Mouse (Mus musculus): Measurements from ENCODE around the gene Gm973. TPM values are rescaled to one million over a fixed set of nuclear protein-coding genes. Genes with fewer than 3 reads are reported as not detected.

Gm973 gene
- polyA plus RNA-seq, 1 experiment = not detected

DNA sequence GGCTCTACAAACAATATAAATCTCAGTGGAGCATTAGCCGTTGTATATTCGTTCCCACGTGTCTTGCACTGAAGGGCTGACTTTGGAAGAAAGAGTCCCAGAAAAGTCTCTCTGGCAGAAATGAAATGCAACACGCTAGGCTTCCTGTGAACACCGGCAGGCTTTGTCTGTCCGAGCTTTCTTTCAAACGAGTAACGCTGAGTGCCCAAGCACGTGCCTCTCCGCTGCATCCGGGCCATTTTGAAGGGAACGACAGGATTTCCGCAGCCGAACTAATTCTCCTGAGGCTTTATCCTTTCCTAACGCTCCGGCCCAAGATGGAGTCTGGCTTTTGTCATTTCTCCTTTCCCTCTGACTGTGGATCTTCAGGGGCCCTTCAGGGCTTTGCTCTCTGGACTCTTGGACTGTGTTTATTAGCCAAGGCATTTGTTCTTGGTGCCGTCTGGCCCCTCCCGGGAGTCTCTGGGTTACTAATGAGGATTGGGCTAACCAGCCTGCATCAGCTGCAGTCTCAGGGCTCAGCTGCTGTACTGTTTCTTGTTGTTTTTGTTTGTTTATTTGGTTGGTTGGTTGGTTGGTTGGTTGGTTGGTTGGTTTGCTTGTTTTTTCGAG, 24.6 kb downstream of the Gm973 start:
- TF ChIP-seq CEBPB (IDR thresholded peaks at IDR 0.05; ENCODE audit: low read depth) = no peak
- no peak for TF ChIP-seq USF1 (IDR thresholded peaks at IDR 0.05; ENCODE audit: low read depth)
- TF ChIP-seq FOSL1 (IDR thresholded peaks at IDR 0.05; ENCODE audit: insufficient read depth, low read length, poor library complexity, severe bottlenecking) = no peak
- no peak for TF ChIP-seq MYOD1 (IDR thresholded peaks at IDR 0.05; ENCODE audit: control insufficient read depth, insufficient read length, low read depth)
- no peak for TF ChIP-seq CTCF (IDR thresholded peaks at IDR 0.05; ENCODE audit: control insufficient read depth, insufficient read depth, insufficient read length)
- no peak for TF ChIP-seq MAX (IDR thresholded peaks at IDR 0.05)
- TF ChIP-seq MYOG (IDR thresholded peaks at IDR 0.05; ENCODE audit: control insufficient read depth, extremely low read depth, insufficient read length) = no peak

GRCm38 (mm10) chr1:59541271-59542020, 25.4 kb downstream of the Gm973 start:
- Histone ChIP-seq H3ac (ENCODE audit: control insufficient read depth, insufficient read length, low read depth) (no peak overlapping the region), H3K36me3 (ENCODE audit: control insufficient read depth, insufficient read depth) (no peaks in the 10 kb centered on the region), H3K79me3 (ENCODE audit: low read depth) (no peaks in the 10 kb centered on the region), H3K4me3 (ENCODE audit: insufficient read depth, poor library complexity, severe bottlenecking) (no peak overlapping the region), H3K79me2 (ENCODE audit: control insufficient read depth, insufficient read depth) (no peaks in the 10 kb centered on the region), H3K27me3 (ENCODE audit: control insufficient read depth, insufficient read depth, insufficient read length) (no peaks in the 10 kb centered on the region)
- TF ChIP-seq FOSL1 (IDR thresholded peaks at IDR 0.05; ENCODE audit: insufficient read depth, low read length, poor library complexity, severe bottlenecking) = no peak
- no peak for TF ChIP-seq MYOD1 (IDR thresholded peaks at IDR 0.05; ENCODE audit: control insufficient read depth, insufficient read length, low read depth)
- no peak for TF ChIP-seq CEBPB (IDR thresholded peaks at IDR 0.05; ENCODE audit: low read depth)
- no peak for TF ChIP-seq MYOG (IDR thresholded peaks at IDR 0.05; ENCODE audit: control insufficient read depth, extremely low read depth, insufficient read length)
- TF ChIP-seq MAX (IDR thresholded peaks at IDR 0.05) = no peak
- TF ChIP-seq USF1 (IDR thresholded peaks at IDR 0.05; ENCODE audit: low read depth) = no peak
- no peak for TF ChIP-seq CTCF (IDR thresholded peaks at IDR 0.05; ENCODE audit: control insufficient read depth, insufficient read depth, insufficient read length)

More for the DNA sequence above, 24.6 kb downstream of the Gm973 start:
- Histone ChIP-seq H3K27me3 (ENCODE audit: control insufficient read depth, insufficient read depth, insufficient read length) (no peaks in the 10 kb centered on the region), H3ac (ENCODE audit: control insufficient read depth, insufficient read length, low read depth) (no peak overlapping the region), H3K79me3 (ENCODE audit: low read depth) (no peaks in the 10 kb centered on the region), H3K79me2 (ENCODE audit: control insufficient read depth, insufficient read depth) (no peaks in the 10 kb centered on the region), H3K36me3 (ENCODE audit: control insufficient read depth, insufficient read depth) (no peaks in the 10 kb centered on the region), H3K4me3 (ENCODE audit: insufficient read depth, poor library complexity, severe bottlenecking) (no peak overlapping the region)

DNA sequence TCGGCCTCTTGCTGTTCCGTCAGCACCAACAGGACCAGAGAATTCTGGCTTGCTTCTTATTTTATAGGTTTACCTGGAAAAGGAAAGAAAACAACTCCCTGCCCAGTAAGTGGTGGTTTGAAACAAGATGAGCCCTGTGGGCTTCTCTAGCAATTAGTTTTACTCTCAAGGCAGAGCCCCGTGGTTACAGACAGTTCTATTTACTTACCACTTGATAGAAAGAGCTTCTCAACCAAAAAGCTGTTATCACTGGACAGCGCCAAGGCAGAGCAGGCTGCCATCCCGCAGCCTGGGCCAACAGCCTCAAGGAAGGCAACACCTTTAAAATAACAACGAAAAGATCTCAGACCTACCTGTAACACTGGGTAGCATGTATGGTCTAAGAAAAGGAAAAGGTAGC, 26.2 kb downstream of the Gm973 start:
- Histone ChIP-seq H3K79me3 (ENCODE audit: low read depth) (no peaks in the 10 kb centered on the region), H3ac (ENCODE audit: control insufficient read depth, insufficient read length, low read depth) (no peak overlapping the region), H3K36me3 (ENCODE audit: control insufficient read depth, insufficient read depth) (no peaks in the 10 kb centered on the region), H3K79me2 (ENCODE audit: control insufficient read depth, insufficient read depth) (no peaks in the 10 kb centered on the region), H3K27me3 (ENCODE audit: control insufficient read depth, insufficient read depth, insufficient read length) (no peaks in the 10 kb centered on the region), H3K4me3 (ENCODE audit: insufficient read depth, poor library complexity, severe bottlenecking) (no peak overlapping the region)
- no peak for TF ChIP-seq MYOG (IDR thresholded peaks at IDR 0.05; ENCODE audit: control insufficient read depth, extremely low read depth, insufficient read length)
- TF ChIP-seq USF1 (IDR thresholded peaks at IDR 0.05; ENCODE audit: low read depth) = no peak
- TF ChIP-seq MAX (IDR thresholded peaks at IDR 0.05) = no peak
- no peak for TF ChIP-seq CTCF (IDR thresholded peaks at IDR 0.05; ENCODE audit: control insufficient read depth, insufficient read depth, insufficient read length)
- no peak for TF ChIP-seq FOSL1 (IDR thresholded peaks at IDR 0.05; ENCODE audit: insufficient read depth, low read length, poor library complexity, severe bottlenecking)
- no peak for TF ChIP-seq CEBPB (IDR thresholded peaks at IDR 0.05; ENCODE audit: low read depth)
- TF ChIP-seq MYOD1 (IDR thresholded peaks at IDR 0.05; ENCODE audit: control insufficient read depth, insufficient read length, low read depth) = no peak

- Histone ChIP-seq H3K27me3 (ENCODE audit: control insufficient read depth, insufficient read depth, insufficient read length) (no peaks in the 10 kb centered on the region), H3K36me3 (ENCODE audit: control insufficient read depth, insufficient read depth) (no peaks in the 10 kb centered on the region), H3K4me3 (ENCODE audit: insufficient read depth, poor library complexity, severe bottlenecking) (no peak overlapping the region), H3K79me2 (ENCODE audit: control insufficient read depth, insufficient read depth) (no peaks in the 10 kb centered on the region), H3ac (ENCODE audit: control insufficient read depth, insufficient read length, low read depth) (no peak overlapping the region), H3K79me3 (ENCODE audit: low read depth) (no peaks in the 10 kb centered on the region)
- TF ChIP-seq CTCF (IDR thresholded peaks at IDR 0.05; ENCODE audit: control insufficient read depth, insufficient read depth, insufficient read length) (no peak), USF1 (IDR thresholded peaks at IDR 0.05; ENCODE audit: low read depth) (no peak), MYOG (IDR thresholded peaks at IDR 0.05; ENCODE audit: control insufficient read depth, extremely low read depth, insufficient read length) (no peak), CEBPB (IDR thresholded peaks at IDR 0.05; ENCODE audit: low read depth) (no peak)
Measured at GRCm38 (mm10) chr1:59543911-59544310, 27.8 kb downstream of the Gm973 start.

DNA sequence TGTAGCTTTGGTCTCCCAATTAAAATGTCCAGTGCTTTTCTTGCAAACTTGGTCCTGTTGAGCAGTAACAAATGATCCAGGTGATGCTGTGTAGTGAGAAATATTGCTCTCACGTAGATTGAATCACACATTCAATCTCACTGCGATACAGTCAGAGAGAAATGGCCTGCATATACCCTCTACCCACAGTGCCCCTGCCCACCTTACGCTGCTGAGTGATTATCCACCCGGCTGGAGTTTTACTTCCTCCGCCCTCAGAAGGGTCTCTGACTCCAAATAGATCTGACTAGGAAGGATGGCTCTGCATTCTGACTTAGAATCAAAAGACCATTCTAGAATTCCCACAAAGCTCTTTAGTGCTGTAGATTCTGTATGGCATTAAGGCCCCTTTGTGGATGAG, 32.4 kb downstream of the Gm973 start:
- TF ChIP-seq CEBPB (IDR thresholded peaks at IDR 0.05; ENCODE audit: low read depth) = no peak
- TF ChIP-seq CTCF (IDR thresholded peaks at IDR 0.05; ENCODE audit: control insufficient read depth, insufficient read depth, insufficient read length) = no peak
- TF ChIP-seq FOSL1 (IDR thresholded peaks at IDR 0.05; ENCODE audit: insufficient read depth, low read length, poor library complexity, severe bottlenecking) = no peak
- TF ChIP-seq MAX (IDR thresholded peaks at IDR 0.05) = no peak
- TF ChIP-seq MYOD1 (IDR thresholded peaks at IDR 0.05; ENCODE audit: control insufficient read depth, insufficient read length, low read depth) = no peak
- TF ChIP-seq MYOG (IDR thresholded peaks at IDR 0.05; ENCODE audit: control insufficient read depth, extremely low read depth, insufficient read length) = no peak
- no peak for TF ChIP-seq USF1 (IDR thresholded peaks at IDR 0.05; ENCODE audit: low read depth)
- H3K79me3 ChIP-seq (ENCODE audit: low read depth) = no peaks in the 10 kb centered on the region
- H3K27me3 ChIP-seq (ENCODE audit: control insufficient read depth, insufficient read depth, insufficient read length) = no peaks in the 10 kb centered on the region
- H3K36me3 ChIP-seq (ENCODE audit: control insufficient read depth, insufficient read depth) = no peaks in the 10 kb centered on the region
- no peak overlapping the region for H3ac ChIP-seq (ENCODE audit: control insufficient read depth, insufficient read length, low read depth)
- H3K79me2 ChIP-seq (ENCODE audit: control insufficient read depth, insufficient read depth) = no peaks in the 10 kb centered on the region
- no peak overlapping the region for H3K4me3 ChIP-seq (ENCODE audit: insufficient read depth, poor library complexity, severe bottlenecking)

Data from C2C12 (cell line).